Mouse (Mus musculus): Measurements from ENCODE around the gene Grip1. TPM values are rescaled to one million over a fixed set of nuclear protein-coding genes. Genes with fewer than 3 reads are reported as not detected.

Gene Grip1
- polyA plus RNA-seq, 1 experiment from 2014 or later = 0.55 TPM

- H3K9ac ChIP-seq (ENCODE audit: low read depth, low read length) = no peak overlapping the region
- WGBS (ENCODE audit: insufficient replicate concordance) = 27% methylated on average over 1 of the region's 1 CpGs
- no peak for ATAC-seq (ENCODE audit: low read depth)
- H3K4me1 ChIP-seq (ENCODE audit: control insufficient read depth, low read depth, low read length) = no peaks in the 10 kb centered on the region
- no peaks in the 10 kb centered on the region for H3K36me3 ChIP-seq (ENCODE audit: control insufficient read depth, insufficient read depth)
- no peaks in the 10 kb centered on the region for H3K27me3 ChIP-seq (ENCODE audit: control insufficient read depth, insufficient read depth, low read depth, low read length)
- H3K27ac ChIP-seq (ENCODE audit: low read length) = no peak overlapping the region
- no peaks in the 10 kb centered on the region; the same call in 1 of the 2 replicates for H3K9me3 ChIP-seq (replicated peaks; ENCODE audit: control insufficient read depth, low read length)
- H3K4me2 ChIP-seq (ENCODE audit: low read depth, low read length) = no peak overlapping the region
- H3K4me3 ChIP-seq (ENCODE audit: low read depth, low read length) = no peak overlapping the region
Measured at GRCm38 (mm10) chr10:119886681-119887080, 433.1 kb downstream of the Grip1 start.

DNA sequence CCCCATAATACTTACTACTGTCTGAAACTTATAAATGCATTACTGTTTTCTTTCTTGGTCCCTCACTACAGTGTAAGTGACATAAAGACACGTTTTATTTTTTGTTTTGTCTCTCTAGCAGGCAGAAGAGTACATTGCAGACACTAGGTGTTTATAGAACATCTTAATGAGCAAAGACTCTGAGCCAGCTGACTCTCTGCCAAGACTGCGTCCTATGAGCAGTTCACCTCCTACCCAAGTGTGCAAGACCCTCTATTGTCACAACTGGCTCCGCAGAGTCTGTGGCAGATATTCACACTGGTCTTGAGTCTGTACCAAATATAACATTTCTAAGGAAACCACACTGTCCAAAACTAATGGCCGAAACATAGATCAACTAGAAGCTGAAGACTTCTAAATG, 449.1 kb downstream of the Grip1 start:
- Histone ChIP-seq H3K4me3 (ENCODE audit: low read depth, low read length) (no peak overlapping the region), H3K4me2 (ENCODE audit: low read depth, low read length) (no peak overlapping the region), H3K36me3 (ENCODE audit: control insufficient read depth, insufficient read depth) (no peaks in the 10 kb centered on the region), H3K4me1 (ENCODE audit: control insufficient read depth, low read depth, low read length) (no peaks in the 10 kb centered on the region), H3K27me3 (ENCODE audit: control insufficient read depth, insufficient read depth, low read depth, low read length) (no peaks in the 10 kb centered on the region), H3K9me3 (replicated peaks; ENCODE audit: control insufficient read depth, low read length) (no peaks in the 10 kb centered on the region), H3K27ac (ENCODE audit: low read length) (no peak overlapping the region), H3K9ac (ENCODE audit: low read depth, low read length) (no peak overlapping the region)
- WGBS (ENCODE audit: insufficient replicate concordance) = 51% methylated on average over 4 of the region's 4 CpGs
- no peak for ATAC-seq (ENCODE audit: low read depth)

DNA sequence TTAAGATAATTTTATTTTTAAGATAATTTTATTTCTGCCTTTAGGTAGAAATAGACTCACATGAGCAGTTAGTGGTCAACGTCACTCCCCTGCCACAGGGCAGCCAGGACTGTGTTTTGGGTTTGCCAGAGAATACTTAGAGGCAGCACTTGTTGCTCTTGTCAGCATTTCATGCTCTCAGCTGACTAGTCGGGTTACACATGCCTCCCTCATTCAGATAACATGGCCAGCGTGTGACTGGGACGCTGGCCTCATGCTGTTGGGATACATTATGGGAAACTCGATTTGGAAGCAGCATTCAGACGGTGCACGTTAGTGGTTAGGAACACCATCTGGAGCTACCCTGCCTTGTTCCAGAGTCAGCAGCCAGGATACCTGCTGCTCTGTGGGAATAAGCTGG, 453.2 kb downstream of the Grip1 start:
- H3K9ac ChIP-seq (ENCODE audit: low read depth, low read length) = no peak overlapping the region
- 66% methylated on average over 7 of the region's 7 CpGs for WGBS (ENCODE audit: insufficient replicate concordance)
- H3K9me3 ChIP-seq (replicated peaks; ENCODE audit: control insufficient read depth, low read length) = no peaks in the 10 kb centered on the region
- no peaks in the 10 kb centered on the region for H3K4me1 ChIP-seq (ENCODE audit: control insufficient read depth, low read depth, low read length)
- no peaks in the 10 kb centered on the region for H3K36me3 ChIP-seq (ENCODE audit: control insufficient read depth, insufficient read depth)
- H3K4me3 ChIP-seq (ENCODE audit: low read depth, low read length) = no peak overlapping the region
- no peaks in the 10 kb centered on the region for H3K27me3 ChIP-seq (ENCODE audit: control insufficient read depth, insufficient read depth, low read depth, low read length)
- no peak overlapping the region for H3K27ac ChIP-seq (ENCODE audit: low read length)
- H3K4me2 ChIP-seq (ENCODE audit: low read depth, low read length) = no peak overlapping the region
- ATAC-seq (ENCODE audit: low read depth) = no peak

DNA sequence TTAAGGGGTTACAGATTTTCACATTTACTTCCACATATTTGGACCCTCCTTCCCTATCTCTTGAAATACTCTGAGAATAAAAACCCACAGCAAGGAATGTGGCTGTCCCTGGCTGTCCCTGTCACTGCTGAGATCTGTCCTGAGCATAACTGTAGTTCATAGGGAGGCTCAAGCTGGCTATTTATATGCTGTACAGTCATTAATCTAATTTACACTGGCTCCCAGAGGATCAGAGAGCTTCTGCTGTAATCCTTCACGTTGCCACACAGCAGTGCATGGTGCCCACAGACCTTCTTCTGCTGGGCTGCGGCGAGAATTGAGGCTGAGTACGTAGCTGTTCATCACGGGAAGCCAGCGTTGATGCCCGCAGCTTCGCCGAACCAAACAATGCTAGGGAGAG, 464.4 kb downstream of the Grip1 start:
- Histone ChIP-seq H3K27me3 (ENCODE audit: control insufficient read depth, insufficient read depth, low read depth, low read length) (no peaks in the 10 kb centered on the region), H3K9ac (ENCODE audit: low read depth, low read length) (no peak overlapping the region), H3K4me1 (ENCODE audit: control insufficient read depth, low read depth, low read length) (no peaks in the 10 kb centered on the region), H3K4me3 (ENCODE audit: low read depth, low read length) (no peak overlapping the region), H3K36me3 (ENCODE audit: control insufficient read depth, insufficient read depth) (no peaks in the 10 kb centered on the region), H3K4me2 (ENCODE audit: low read depth, low read length) (no peak overlapping the region), H3K27ac (ENCODE audit: low read length) (no peak overlapping the region), H3K9me3 (replicated peaks; ENCODE audit: control insufficient read depth, low read length) (no peaks in the 10 kb centered on the region)
- WGBS (ENCODE audit: insufficient replicate concordance) = 72% methylated on average over 9 of the region's 9 CpGs
- ATAC-seq (ENCODE audit: low read depth) = no peak

DNA sequence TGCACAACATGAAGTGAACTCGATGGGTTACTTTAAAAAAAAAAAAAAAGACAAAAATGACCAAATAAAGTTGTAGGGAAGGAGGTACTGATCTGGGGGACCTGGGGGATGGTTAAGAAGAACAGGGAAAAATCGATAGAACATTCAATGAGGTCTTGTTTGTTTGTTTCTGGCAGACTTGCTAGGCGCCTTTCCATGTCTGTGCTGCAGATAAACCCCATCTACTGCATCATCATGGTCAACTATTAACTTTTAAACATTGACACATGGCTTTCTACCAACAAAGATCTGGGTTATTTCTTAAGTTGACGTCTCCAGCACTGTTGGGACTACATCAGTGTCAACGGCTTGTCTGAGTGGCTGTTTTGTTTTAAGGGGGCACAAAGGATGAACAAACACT, 474.3 kb downstream of the Grip1 start:
- no peaks in the 10 kb centered on the region for H3K9me3 ChIP-seq (replicated peaks; ENCODE audit: control insufficient read depth, low read length)
- 0 out of 2 replicates have a peak, but pooled peaks have one; percentile 39 for ATAC-seq (ENCODE audit: low read depth)
- no peaks in the 10 kb centered on the region for H3K27me3 ChIP-seq (ENCODE audit: control insufficient read depth, insufficient read depth, low read depth, low read length)
- H3K4me3 ChIP-seq (ENCODE audit: low read depth, low read length) = no peak overlapping the region
- no peaks in the 10 kb centered on the region for H3K36me3 ChIP-seq (ENCODE audit: control insufficient read depth, insufficient read depth)
- no peak overlapping the region for H3K9ac ChIP-seq (ENCODE audit: low read depth, low read length)
- no peak overlapping the region for H3K27ac ChIP-seq (ENCODE audit: low read length)
- WGBS (ENCODE audit: insufficient replicate concordance) = 46% methylated on average over 5 of the region's 5 CpGs
- H3K4me1 ChIP-seq (ENCODE audit: control insufficient read depth, low read depth, low read length) = no peaks in the 10 kb centered on the region
- no peak overlapping the region for H3K4me2 ChIP-seq (ENCODE audit: low read depth, low read length)

DNA sequence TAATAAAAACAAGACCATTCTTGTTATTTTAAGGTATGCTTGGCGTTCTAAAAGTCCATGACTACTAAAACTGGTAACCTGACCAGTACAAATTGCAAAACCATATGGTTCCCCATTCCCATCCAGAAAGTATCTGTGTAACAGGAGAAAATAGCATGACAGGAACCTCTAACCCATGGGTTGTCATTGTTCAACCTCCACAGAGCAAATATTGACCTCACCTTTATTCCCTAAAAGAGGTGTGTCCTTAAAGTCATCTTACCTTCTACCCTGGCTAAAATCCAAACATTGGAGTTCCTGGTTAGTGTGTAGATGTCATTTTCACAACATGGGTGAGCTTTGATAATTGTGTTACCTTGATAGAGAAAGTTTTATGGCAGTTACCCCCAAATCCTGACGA, 475.3 kb downstream of the Grip1 start:
- ATAC-seq (ENCODE audit: low read depth) = no peak
- Histone ChIP-seq H3K27me3 (ENCODE audit: control insufficient read depth, insufficient read depth, low read depth, low read length) (no peaks in the 10 kb centered on the region), H3K9ac (ENCODE audit: low read depth, low read length) (no peak overlapping the region), H3K9me3 (replicated peaks; ENCODE audit: control insufficient read depth, low read length) (no peaks in the 10 kb centered on the region), H3K27ac (ENCODE audit: low read length) (no peak overlapping the region), H3K4me1 (ENCODE audit: control insufficient read depth, low read depth, low read length) (no peaks in the 10 kb centered on the region), H3K36me3 (ENCODE audit: control insufficient read depth, insufficient read depth) (no peaks in the 10 kb centered on the region), H3K4me3 (ENCODE audit: low read depth, low read length) (no peak overlapping the region), H3K4me2 (ENCODE audit: low read depth, low read length) (no peak overlapping the region)
- 57% methylated on average over 2 of the region's 2 CpGs for WGBS (ENCODE audit: insufficient replicate concordance)

GRCm38 (mm10) chr10:119932794-119933193, 479.2 kb downstream of the Grip1 start:
- H3K27me3 ChIP-seq (ENCODE audit: control insufficient read depth, insufficient read depth, low read depth, low read length) = no peaks in the 10 kb centered on the region
- no peak for ATAC-seq (ENCODE audit: low read depth)
- 46% methylated on average over 4 of the region's 4 CpGs for WGBS (ENCODE audit: insufficient replicate concordance)

DNA sequence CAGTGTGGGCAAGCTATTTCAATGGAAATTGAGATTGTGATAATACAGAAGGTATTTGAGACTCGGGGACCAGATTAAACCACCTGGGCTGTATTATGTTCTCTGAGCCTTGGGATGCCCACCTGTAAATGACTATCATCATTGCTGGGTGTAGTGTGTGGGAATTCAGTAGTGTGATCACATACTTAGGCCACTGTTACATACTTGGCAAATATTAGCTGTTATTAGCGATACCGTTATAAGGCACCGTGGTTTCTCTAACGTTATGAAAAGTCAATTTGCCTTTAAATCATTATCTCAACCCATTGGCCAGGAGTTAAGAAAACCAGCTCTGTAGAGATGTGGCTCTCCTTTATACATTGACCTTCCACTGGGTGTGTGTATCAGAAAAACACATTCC, 479.7 kb downstream of the Grip1 start:
- Histone ChIP-seq H3K4me1 (ENCODE audit: control insufficient read depth, low read depth, low read length) (no peaks in the 10 kb centered on the region), H3K9me3 (replicated peaks; ENCODE audit: control insufficient read depth, low read length) (no peaks in the 10 kb centered on the region), H3K4me3 (ENCODE audit: low read depth, low read length) (no peak overlapping the region), H3K27ac (ENCODE audit: low read length) (no peak overlapping the region), H3K27me3 (ENCODE audit: control insufficient read depth, insufficient read depth, low read depth, low read length) (no peaks in the 10 kb centered on the region), H3K4me2 (ENCODE audit: low read depth, low read length) (no peak overlapping the region), H3K9ac (ENCODE audit: low read depth, low read length) (no peak overlapping the region), H3K36me3 (ENCODE audit: control insufficient read depth, insufficient read depth) (no peaks in the 10 kb centered on the region)
- no peak for ATAC-seq (ENCODE audit: low read depth)
- 80% methylated on average over 5 of the region's 5 CpGs for WGBS (ENCODE audit: insufficient replicate concordance)

More at GRCm38 (mm10) chr10:119932794-119933193, 479.2 kb downstream of the Grip1 start:
- no peaks in the 10 kb centered on the region for H3K9me3 ChIP-seq (replicated peaks; ENCODE audit: control insufficient read depth, low read length)
- H3K4me2 ChIP-seq (ENCODE audit: low read depth, low read length) = no peak overlapping the region
- H3K36me3 ChIP-seq (ENCODE audit: control insufficient read depth, insufficient read depth) = no peaks in the 10 kb centered on the region
- no peak overlapping the region for H3K4me3 ChIP-seq (ENCODE audit: low read depth, low read length)
- no peaks in the 10 kb centered on the region for H3K4me1 ChIP-seq (ENCODE audit: control insufficient read depth, low read depth, low read length)
- no peak overlapping the region for H3K9ac ChIP-seq (ENCODE audit: low read depth, low read length)
- H3K27ac ChIP-seq (ENCODE audit: low read length) = no peak overlapping the region

DNA sequence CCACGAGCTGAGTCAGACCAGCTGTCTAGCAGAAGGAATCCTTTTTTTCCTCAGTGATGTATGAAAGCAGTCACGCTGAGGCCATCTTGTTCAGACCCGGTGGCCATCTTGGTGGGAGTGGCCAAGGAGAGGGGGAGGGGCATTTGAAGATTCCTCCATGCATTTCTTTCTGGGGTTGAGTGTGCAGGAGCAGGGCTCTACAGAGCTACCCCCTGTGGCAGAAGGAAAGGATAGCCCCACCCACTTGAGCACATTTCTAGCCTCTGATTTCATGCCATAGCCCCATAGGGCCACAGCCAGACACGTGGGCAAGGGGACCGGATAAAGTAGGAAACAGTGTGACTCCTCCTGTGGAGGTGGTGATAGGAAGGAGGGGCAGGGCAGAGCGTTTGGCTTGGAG, 481.6 kb downstream of the Grip1 start:
- no peaks in the 10 kb centered on the region for H3K9me3 ChIP-seq (replicated peaks; ENCODE audit: control insufficient read depth, low read length)
- WGBS (ENCODE audit: insufficient replicate concordance) = 69% methylated on average over 6 of the region's 6 CpGs
- no peaks in the 10 kb centered on the region for H3K4me1 ChIP-seq (ENCODE audit: control insufficient read depth, low read depth, low read length)
- no peak for ATAC-seq (ENCODE audit: low read depth)
- H3K4me2 ChIP-seq (ENCODE audit: low read depth, low read length) = no peak overlapping the region
- no peak overlapping the region for H3K4me3 ChIP-seq (ENCODE audit: low read depth, low read length)
- H3K27me3 ChIP-seq (ENCODE audit: control insufficient read depth, insufficient read depth, low read depth, low read length) = no peaks in the 10 kb centered on the region
- no peak overlapping the region for H3K9ac ChIP-seq (ENCODE audit: low read depth, low read length)
- no peaks in the 10 kb centered on the region for H3K36me3 ChIP-seq (ENCODE audit: control insufficient read depth, insufficient read depth)
- H3K27ac ChIP-seq (ENCODE audit: low read length) = no peak overlapping the region

- Histone ChIP-seq H3K27ac (ENCODE audit: low read length) (no peak overlapping the region), H3K4me2 (ENCODE audit: low read depth, low read length) (no peak overlapping the region), H3K4me1 (ENCODE audit: control insufficient read depth, low read depth, low read length) (no peaks in the 10 kb centered on the region), H3K27me3 (ENCODE audit: control insufficient read depth, insufficient read depth, low read depth, low read length) (no peaks in the 10 kb centered on the region), H3K9ac (ENCODE audit: low read depth, low read length) (no peak overlapping the region), H3K36me3 (ENCODE audit: control insufficient read depth, insufficient read depth) (no peaks in the 10 kb centered on the region), H3K4me3 (ENCODE audit: low read depth, low read length) (no peak overlapping the region), H3K9me3 (replicated peaks; ENCODE audit: control insufficient read depth, low read length) (no peaks in the 10 kb centered on the region)
- 77% methylated on average over 16 of the region's 16 CpGs for WGBS (ENCODE audit: insufficient replicate concordance)
- ATAC-seq (ENCODE audit: low read depth) = no peak
Measured at GRCm38 (mm10) chr10:119937481-119937880, 483.9 kb downstream of the Grip1 start.

Measured in liver, embryonic 16.5 days (tissue).